Mouse (Mus musculus) kidney, adult 2 months (tissue): ENCODE data around the gene H2-Eb2.

Source experiments
- CTCF ChIP-seq: fragments of 200-500 bp; conservative IDR thresholded peaks from 2 replicates; pipeline ENCODE4 v1.5.1; 2011; ENCODE audit warnings: low read depth, mild to moderate bottlenecking, control low read depth, low read length, moderate library complexity, mixed read lengths; ENCODE audit not compliant: insufficient read depth, insufficient read length
- POLR2A ChIP-seq: fragments of 200-500 bp; IDR thresholded peaks from one replicate; pipeline ENCODE4 v1.6.1; 2011; ENCODE audit warnings: low read depth, low read length, control low read depth

DNA sequence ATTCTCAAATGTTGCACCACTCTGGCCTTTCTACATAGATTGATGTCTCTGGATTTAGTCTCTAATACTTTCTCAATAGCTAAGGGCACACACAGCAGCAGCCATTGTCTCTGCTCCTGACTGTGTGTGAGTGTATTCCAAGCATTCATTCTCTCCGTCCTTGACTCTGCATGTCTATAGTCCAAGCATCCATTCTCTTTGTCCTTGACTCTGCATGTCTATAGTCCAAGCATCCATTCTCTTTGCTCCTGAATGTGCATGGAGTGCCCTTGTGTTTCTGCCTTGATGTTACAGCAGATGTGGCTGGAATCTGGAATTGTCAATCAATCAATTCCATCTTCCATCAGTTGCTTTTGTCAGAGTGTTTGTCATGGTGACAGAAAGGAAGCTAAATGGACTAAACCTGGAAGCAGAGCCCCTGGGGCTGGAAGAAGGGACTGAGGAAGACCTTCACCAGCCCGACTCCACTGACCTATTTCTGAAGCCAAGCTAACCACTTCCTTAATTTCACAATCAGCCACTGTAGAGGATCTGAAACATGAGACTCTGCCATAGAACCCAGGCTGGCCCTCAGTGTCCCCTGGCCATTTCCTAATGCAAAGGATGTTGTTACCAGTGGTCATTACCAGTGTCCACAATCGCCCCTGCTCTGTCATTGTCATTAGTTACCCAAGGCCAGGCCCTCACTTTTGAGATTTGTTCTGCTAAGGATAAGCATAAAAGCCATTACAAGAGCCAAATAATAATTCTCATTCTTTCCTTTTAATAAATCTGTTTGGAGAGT is 15.3 kb downstream of the H2-Eb2 start:
- TF ChIP-seq CTCF (no peak), POLR2A (no peak)
